Mouse (Mus musculus) urinary bladder, postnatal 14 days (tissue): ENCODE results near the gene Prl6a1.

Experiments
- DNase-seq: peaks from one replicate; pipeline ENCODE4 v3.0.0; 2021; ENCODE audit warnings: low spot score

Gene Prl6a1

DNA sequence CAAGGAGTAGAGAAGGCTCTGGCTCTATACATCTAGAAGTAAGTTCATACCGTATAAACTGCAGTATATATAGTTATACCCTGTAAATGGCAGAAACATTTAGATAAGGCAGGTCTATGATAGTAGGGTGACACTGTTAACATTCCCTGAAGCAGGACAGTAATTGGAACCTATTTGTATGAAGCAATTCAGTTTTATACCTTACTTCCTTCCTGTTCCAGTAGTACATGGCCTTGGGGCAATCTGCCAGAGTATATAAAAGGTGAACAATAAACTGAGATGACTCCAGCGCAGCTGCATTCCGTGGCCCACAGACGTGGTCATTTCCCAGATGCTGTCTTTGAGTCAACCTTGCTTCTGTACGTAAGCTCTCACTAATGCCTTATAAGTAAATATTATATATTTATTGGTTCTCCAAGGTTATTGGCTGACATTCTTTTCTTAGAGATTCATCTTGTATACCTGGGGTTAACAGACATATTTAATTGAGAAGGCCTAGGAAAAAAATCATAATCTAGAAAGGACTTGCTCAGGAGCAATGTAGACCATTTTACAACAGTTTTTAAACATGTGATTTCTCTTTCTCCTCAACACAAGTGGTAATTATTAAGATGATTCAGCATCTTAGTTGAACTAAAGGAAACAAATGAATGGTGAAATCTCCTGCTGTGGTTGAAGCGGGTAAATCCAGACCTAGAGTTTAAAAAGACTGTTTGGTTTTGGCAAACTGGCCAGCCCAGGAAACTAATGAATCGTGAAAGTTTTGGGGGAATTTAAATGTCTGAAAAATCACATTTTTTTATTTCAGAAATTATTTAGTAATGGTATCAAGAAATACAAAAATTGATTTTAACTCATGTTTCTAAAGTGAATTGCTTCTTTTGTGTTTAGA is at the start of gene Prl6a1:
Prl6a1 (plus strand) TSS at position 294 of the 892 bp plus-strand sequence.
- DNase-seq, result no peak

- DNase-seq, result no peak
These were observed 22.6 kb downstream of the Prl6a1 start for GRCm38 (mm10) chr13:27334989-27335388.

DNA sequence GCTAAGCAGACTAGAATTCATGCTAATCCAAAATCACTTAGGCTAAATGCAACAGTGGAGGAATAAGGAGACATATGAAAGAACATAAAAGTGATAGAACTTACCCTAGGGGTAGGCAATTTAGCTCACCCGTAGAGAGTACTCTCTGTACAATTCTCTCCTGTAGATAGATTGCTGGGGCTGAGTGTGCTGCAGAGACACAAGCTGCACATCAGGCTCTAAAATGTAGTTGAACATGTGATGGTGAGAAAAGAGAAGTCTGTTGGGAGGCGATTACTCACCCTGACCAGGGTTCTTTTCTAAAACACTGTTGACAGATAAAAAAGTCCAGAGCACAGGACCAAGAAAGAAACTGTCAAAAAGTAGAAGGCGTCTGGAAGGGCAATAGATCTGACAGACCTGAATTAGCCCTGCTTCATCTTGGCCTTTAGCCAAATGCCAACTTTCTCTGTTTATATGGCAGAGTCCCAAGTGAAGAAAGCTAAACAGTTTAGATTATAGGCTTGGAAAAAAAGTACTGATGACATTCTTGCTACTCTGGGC is 30.4 kb downstream of the Prl6a1 start:
- DNase-seq, result no peak

DNA sequence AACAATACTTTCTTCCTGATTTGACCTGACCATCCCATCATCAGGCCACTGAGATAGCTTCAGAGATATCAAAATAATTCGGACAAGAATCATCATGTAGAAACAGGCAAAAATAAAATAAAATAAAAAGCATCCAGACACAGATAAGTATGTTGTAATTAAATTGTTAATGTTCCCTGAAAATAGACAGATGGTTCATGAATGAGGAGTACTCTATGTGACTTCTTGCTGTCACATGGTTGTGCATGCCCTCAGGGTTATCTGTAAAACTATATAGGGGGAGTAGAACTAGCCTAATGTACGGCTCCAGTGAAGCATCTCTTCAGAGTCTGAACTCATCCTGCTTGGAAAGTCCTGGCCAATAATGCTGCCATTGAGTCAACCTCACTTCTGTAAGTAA is 32.9 kb downstream of the Prl6a1 start, which contains the start of gene Prl8a2:
Prl8a2 (plus strand) TSS at position 301 of the 400 bp plus-strand sequence.
- no peak for DNase-seq
